Mouse (Mus musculus): ENCODE results near the gene Tspan18. TPM values are rescaled to one million over a fixed set of nuclear protein-coding genes. Genes with fewer than 3 reads are reported as not detected.

Gene Tspan18
- polyA plus RNA-seq, 1 experiment from 2014 or later, result 71.9 TPM

GRCm38 (mm10) chr2:93237055-93237454, 97.2 kb downstream of the Tspan18 start:
- Histone ChIP-seq H3K36me3 (ENCODE audit: control insufficient read depth, insufficient read depth, low read length) (no peaks in the 10 kb centered on the region), H3K4me1 (ENCODE audit: control insufficient read depth, insufficient read depth, low read length) (no peaks in the 10 kb centered on the region), H3K27me3 (ENCODE audit: control insufficient read depth, insufficient read depth, low read length) (no peaks in the 10 kb centered on the region), H3K9ac (ENCODE audit: low read length) (no peak overlapping the region), H3K9me3 (ENCODE audit: control insufficient read depth, low read length) (no peaks in the 10 kb centered on the region), H3K4me2 (ENCODE audit: low read depth) (no peak overlapping the region), H3K27ac (ENCODE audit: low read depth, low read length) (no peak overlapping the region), H3K4me3 (ENCODE audit: low read depth, low read length) (no peak overlapping the region)
- DNase-seq (ENCODE audit: low spot score) (no peak), ATAC-seq (ENCODE audit: insufficient read depth, low FRiP score, low TSS enrichment) (no peak)
- 73% methylated on average over 1 of the region's 1 CpGs for WGBS

- no peak for ATAC-seq (ENCODE audit: insufficient read depth, low FRiP score, low TSS enrichment)
- Histone ChIP-seq H3K4me2 (ENCODE audit: low read depth) (no peak overlapping the region), H3K27me3 (ENCODE audit: control insufficient read depth, insufficient read depth, low read length) (no peaks in the 10 kb centered on the region), H3K9me3 (ENCODE audit: control insufficient read depth, low read length) (no peaks in the 10 kb centered on the region), H3K4me3 (ENCODE audit: low read depth, low read length) (no peak overlapping the region), H3K9ac (ENCODE audit: low read length) (no peak overlapping the region), H3K4me1 (ENCODE audit: control insufficient read depth, insufficient read depth, low read length) (peaks cover 20% of the 10 kb centered on the region), H3K36me3 (ENCODE audit: control insufficient read depth, insufficient read depth, low read length) (no peaks in the 10 kb centered on the region), H3K27ac (ENCODE audit: low read depth, low read length) (no peak overlapping the region)
- 77% methylated on average over 1 of the region's 1 CpGs for WGBS
- DNase-seq (ENCODE audit: low spot score), result no peak
Measured at GRCm38 (mm10) chr2:93232141-93232540, 102.2 kb downstream of the Tspan18 start.

GRCm38 (mm10) chr2:93228480-93228824, 105.9 kb downstream of the Tspan18 start:
- no peaks in the 10 kb centered on the region for H3K27me3 ChIP-seq (ENCODE audit: control insufficient read depth, insufficient read depth, low read length)
- peak overlapping the region; percentile 94 for H3K27ac ChIP-seq (ENCODE audit: low read depth, low read length)
- H3K9ac ChIP-seq (ENCODE audit: low read length), result peak overlapping the region; percentile 20; the same call in 1 of the 2 replicates
- H3K36me3 ChIP-seq (ENCODE audit: control insufficient read depth, insufficient read depth, low read length), result no peaks in the 10 kb centered on the region
- no peak overlapping the region for H3K4me3 ChIP-seq (ENCODE audit: low read depth, low read length)
- DNase-seq (ENCODE audit: low spot score) (peak; percentile 72), ATAC-seq (ENCODE audit: insufficient read depth, low FRiP score, low TSS enrichment) (peak; percentile 42)
- no peak overlapping the region for H3K4me2 ChIP-seq (ENCODE audit: low read depth)
- 6% methylated on average over 5 of the region's 5 CpGs for WGBS
- H3K9me3 ChIP-seq (ENCODE audit: control insufficient read depth, low read length), result no peaks in the 10 kb centered on the region
- H3K4me1 ChIP-seq (ENCODE audit: control insufficient read depth, insufficient read depth, low read length), result peaks cover 26% of the 10 kb centered on the region

GRCm38 (mm10) chr2:93227713-93228479, 106.4 kb downstream of the Tspan18 start:
- Histone ChIP-seq H3K36me3 (ENCODE audit: control insufficient read depth, insufficient read depth, low read length) (no peaks in the 10 kb centered on the region), H3K9ac (ENCODE audit: low read length) (peak overlapping the region; percentile 20; the same call in 1 of the 2 replicates), H3K4me3 (ENCODE audit: low read depth, low read length) (no peak overlapping the region), H3K27me3 (ENCODE audit: control insufficient read depth, insufficient read depth, low read length) (no peaks in the 10 kb centered on the region), H3K9me3 (ENCODE audit: control insufficient read depth, low read length) (no peaks in the 10 kb centered on the region), H3K4me1 (ENCODE audit: control insufficient read depth, insufficient read depth, low read length) (peaks cover 26% of the 10 kb centered on the region), H3K4me2 (ENCODE audit: low read depth) (peak overlapping the region; percentile 21; the same call in 1 of the 2 replicates), H3K27ac (ENCODE audit: low read depth, low read length) (peak overlapping the region; percentile 94)
- WGBS, result 18% methylated on average over 9 of the region's 9 CpGs
- DNase-seq (ENCODE audit: low spot score) (peak; percentile 83), ATAC-seq (ENCODE audit: insufficient read depth, low FRiP score, low TSS enrichment) (peak; percentile 77)

- peak overlapping the region; percentile 21; the same call in 1 of the 2 replicates for H3K4me2 ChIP-seq (ENCODE audit: low read depth)
- peak overlapping the region; percentile 94 for H3K27ac ChIP-seq (ENCODE audit: low read depth, low read length)
- WGBS, result 3% methylated on average over 18 of the region's 20 CpGs
- H3K4me3 ChIP-seq (ENCODE audit: low read depth, low read length), result no peak overlapping the region
- no peaks in the 10 kb centered on the region for H3K27me3 ChIP-seq (ENCODE audit: control insufficient read depth, insufficient read depth, low read length)
- no peaks in the 10 kb centered on the region for H3K36me3 ChIP-seq (ENCODE audit: control insufficient read depth, insufficient read depth, low read length)
- peak overlapping the region; percentile 41; the same call in 1 of the 2 replicates for H3K9ac ChIP-seq (ENCODE audit: low read length)
- ATAC-seq (ENCODE audit: insufficient read depth, low FRiP score, low TSS enrichment) (peak; percentile 81), DNase-seq (ENCODE audit: low spot score) (peak; percentile 94)
- peaks cover 26% of the 10 kb centered on the region for H3K4me1 ChIP-seq (ENCODE audit: control insufficient read depth, insufficient read depth, low read length)
- no peaks in the 10 kb centered on the region for H3K9me3 ChIP-seq (ENCODE audit: control insufficient read depth, low read length)
Measured at GRCm38 (mm10) chr2:93226606-93227595, 107.4 kb downstream of the Tspan18 start.

GRCm38 (mm10) chr2:93223463-93223862, 110.8 kb downstream of the Tspan18 start:
- H3K36me3 ChIP-seq (ENCODE audit: control insufficient read depth, insufficient read depth, low read length), result peaks cover 2% of the 10 kb centered on the region; the same call in 1 of the 2 replicates
- DNase-seq (ENCODE audit: low spot score) (no peak), ATAC-seq (ENCODE audit: insufficient read depth, low FRiP score, low TSS enrichment) (no peak)
- peaks cover 17% of the 10 kb centered on the region for H3K4me1 ChIP-seq (ENCODE audit: control insufficient read depth, insufficient read depth, low read length)
- H3K4me3 ChIP-seq (ENCODE audit: low read depth, low read length), result no peak overlapping the region
- no peaks in the 10 kb centered on the region for H3K9me3 ChIP-seq (ENCODE audit: control insufficient read depth, low read length)
- H3K9ac ChIP-seq (ENCODE audit: low read length), result no peak overlapping the region
- WGBS, result 78% methylated on average over 6 of the region's 6 CpGs
- H3K27ac ChIP-seq (ENCODE audit: low read depth, low read length), result no peak overlapping the region
- H3K4me2 ChIP-seq (ENCODE audit: low read depth), result no peak overlapping the region
- no peaks in the 10 kb centered on the region for H3K27me3 ChIP-seq (ENCODE audit: control insufficient read depth, insufficient read depth, low read length)

- H3K27me3 ChIP-seq (ENCODE audit: control insufficient read depth, insufficient read depth, low read length), result no peaks in the 10 kb centered on the region
- no peak overlapping the region for H3K4me3 ChIP-seq (ENCODE audit: low read depth, low read length)
- peaks cover 9% of the 10 kb centered on the region for H3K4me1 ChIP-seq (ENCODE audit: control insufficient read depth, insufficient read depth, low read length)
- WGBS, result 62% methylated on average over 5 of the region's 5 CpGs
- H3K9me3 ChIP-seq (ENCODE audit: control insufficient read depth, low read length), result no peaks in the 10 kb centered on the region
- H3K36me3 ChIP-seq (ENCODE audit: control insufficient read depth, insufficient read depth, low read length), result peaks cover 2% of the 10 kb centered on the region; the same call in 1 of the 2 replicates
- DNase-seq (ENCODE audit: low spot score) (no peak), ATAC-seq (ENCODE audit: insufficient read depth, low FRiP score, low TSS enrichment) (no peak)
- no peak overlapping the region for H3K27ac ChIP-seq (ENCODE audit: low read depth, low read length)
- H3K4me2 ChIP-seq (ENCODE audit: low read depth), result no peak overlapping the region
- H3K9ac ChIP-seq (ENCODE audit: low read length), result no peak overlapping the region
Measured at GRCm38 (mm10) chr2:93220447-93220846, 113.9 kb downstream of the Tspan18 start.

- ATAC-seq (ENCODE audit: insufficient read depth, low FRiP score, low TSS enrichment) (no peak), DNase-seq (ENCODE audit: low spot score) (no peak)
- Histone ChIP-seq H3K27ac (ENCODE audit: low read depth, low read length) (no peak overlapping the region), H3K4me1 (ENCODE audit: control insufficient read depth, insufficient read depth, low read length) (peaks cover 9% of the 10 kb centered on the region), H3K9me3 (ENCODE audit: control insufficient read depth, low read length) (no peaks in the 10 kb centered on the region), H3K9ac (ENCODE audit: low read length) (no peak overlapping the region), H3K4me2 (ENCODE audit: low read depth) (no peak overlapping the region), H3K27me3 (ENCODE audit: control insufficient read depth, insufficient read depth, low read length) (no peaks in the 10 kb centered on the region), H3K4me3 (ENCODE audit: low read depth, low read length) (no peak overlapping the region), H3K36me3 (ENCODE audit: control insufficient read depth, insufficient read depth, low read length) (peaks cover 2% of the 10 kb centered on the region; the same call in 1 of the 2 replicates)
- WGBS, result 97% methylated on average over 3 of the region's 3 CpGs
Measured at GRCm38 (mm10) chr2:93219576-93219975, 114.7 kb downstream of the Tspan18 start.

Measured in neural tube, embryonic 11.5 days (tissue).